Mouse (Mus musculus): ENCODE results near the gene Plac9a. TPM values are rescaled to one million over a fixed set of nuclear protein-coding genes. Genes with fewer than 3 reads are reported as not detected.

Gene Plac9a
- polyA plus RNA-seq, 1 experiment from 2014 or later: 2.8 TPM

DNA sequence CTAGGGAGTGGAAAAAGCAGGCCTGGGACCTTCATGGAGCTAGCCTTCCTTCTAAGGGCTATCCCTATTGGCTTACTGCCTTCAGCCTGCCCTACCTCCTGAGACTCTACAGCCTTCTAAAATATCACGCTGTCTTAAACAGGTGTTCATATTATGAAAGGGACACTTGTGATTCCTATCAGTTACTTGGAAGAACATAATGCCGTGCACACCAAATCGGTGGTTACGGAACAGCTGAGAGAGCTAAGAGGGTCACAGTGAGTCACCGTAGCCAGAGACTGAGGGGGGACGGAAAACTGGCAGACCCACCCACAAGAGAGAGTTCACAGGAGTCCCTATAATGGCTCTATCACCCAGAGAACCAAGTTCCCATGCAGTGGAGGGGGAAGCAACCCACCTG, 36.5 kb downstream of the Plac9a start:
- Histone ChIP-seq H3K27me3 (ENCODE audit: control insufficient read depth, insufficient read depth, low read length) (no peaks in the 10 kb centered on the region), H3K9me3 (ENCODE audit: control insufficient read depth, low read length) (no peaks in the 10 kb centered on the region), H3K9ac (ENCODE audit: low read length) (no peak overlapping the region), H3K4me2 (replicated peaks; ENCODE audit: low read depth) (no peak overlapping the region), H3K36me3 (ENCODE audit: control insufficient read depth, insufficient read depth, low read length) (no peaks in the 10 kb centered on the region), H3K4me3 (ENCODE audit: low read depth, low read length) (no peak overlapping the region), H3K4me1 (replicated peaks; ENCODE audit: control insufficient read depth, insufficient read depth) (peaks cover 3% of the 10 kb centered on the region; the same call in 1 of the 2 replicates), H3K27ac (replicated peaks) (no peak overlapping the region)
- WGBS: 74% methylated on average over 6 of the region's 6 CpGs
- DNase-seq (ENCODE audit: low spot score): no peak
- ATAC-seq (ENCODE audit: low FRiP score, low TSS enrichment): no peak
- TF ChIP-seq CTCF (IDR thresholded peaks at IDR 0.05; ENCODE audit: low read depth): no peak
- TF ChIP-seq EP300 (optimal IDR thresholded peaks at IDR 0.05): no peak

DNA sequence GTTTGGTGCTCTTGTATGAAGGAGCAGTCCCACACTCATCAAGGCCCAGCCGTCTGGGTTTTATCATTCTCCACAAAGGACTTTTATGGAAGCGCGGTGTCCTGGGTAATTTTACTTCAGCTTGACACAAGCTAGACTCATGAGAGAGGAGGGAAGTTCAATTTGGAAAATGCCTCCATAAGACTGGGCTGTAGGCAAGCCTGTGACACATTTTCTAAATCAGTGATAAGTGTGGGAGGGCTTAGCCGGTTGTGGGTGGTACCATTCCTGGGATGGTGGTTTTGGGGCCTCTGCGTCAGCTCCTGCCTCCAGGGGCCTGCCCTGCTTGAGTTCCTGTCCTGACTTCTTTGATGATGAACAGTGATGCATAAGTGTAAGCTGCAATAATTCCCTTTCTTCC, 37.6 kb downstream of the Plac9a start:
- Histone ChIP-seq H3K4me3 (ENCODE audit: low read depth, low read length) (no peak overlapping the region), H3K36me3 (ENCODE audit: control insufficient read depth, insufficient read depth, low read length) (no peaks in the 10 kb centered on the region), H3K27me3 (ENCODE audit: control insufficient read depth, insufficient read depth, low read length) (no peaks in the 10 kb centered on the region), H3K9ac (ENCODE audit: low read length) (no peak overlapping the region), H3K4me2 (replicated peaks; ENCODE audit: low read depth) (no peak overlapping the region), H3K4me1 (replicated peaks; ENCODE audit: control insufficient read depth, insufficient read depth) (peaks cover 3% of the 10 kb centered on the region; the same call in 1 of the 2 replicates), H3K9me3 (ENCODE audit: control insufficient read depth, low read length) (no peaks in the 10 kb centered on the region), H3K27ac (replicated peaks) (no peak overlapping the region)
- WGBS: 63% methylated on average over 5 of the region's 5 CpGs
- DNase-seq (ENCODE audit: low spot score): no peak
- no peak for ATAC-seq (ENCODE audit: low FRiP score, low TSS enrichment)
- TF ChIP-seq CTCF (IDR thresholded peaks at IDR 0.05; ENCODE audit: low read depth) (no peak), EP300 (optimal IDR thresholded peaks at IDR 0.05) (no peak)

DNA sequence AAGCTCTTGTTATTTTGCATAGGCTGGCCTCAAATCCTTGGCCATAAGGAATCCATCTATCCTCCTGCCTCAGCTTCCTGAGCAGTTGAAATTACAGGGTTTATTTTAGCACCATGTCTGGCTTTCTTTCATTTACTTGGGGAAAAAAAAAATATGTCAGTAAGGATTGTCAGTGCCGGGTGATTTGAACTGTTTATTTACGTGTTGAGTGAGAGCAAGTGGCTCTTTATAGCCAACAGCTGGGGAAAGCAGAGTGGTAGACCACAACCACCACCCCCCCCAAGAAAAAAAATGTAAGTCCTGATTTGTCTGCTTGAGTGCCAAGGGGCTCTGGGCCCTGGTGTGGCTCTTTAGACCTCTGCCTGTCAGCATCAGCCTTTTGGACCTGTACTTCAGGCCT, 39.2 kb downstream of the Plac9a start:
- no peak for ATAC-seq (ENCODE audit: low FRiP score, low TSS enrichment)
- TF ChIP-seq CTCF (IDR thresholded peaks at IDR 0.05; ENCODE audit: low read depth) (no peak), EP300 (optimal IDR thresholded peaks at IDR 0.05) (no peak)

DNA sequence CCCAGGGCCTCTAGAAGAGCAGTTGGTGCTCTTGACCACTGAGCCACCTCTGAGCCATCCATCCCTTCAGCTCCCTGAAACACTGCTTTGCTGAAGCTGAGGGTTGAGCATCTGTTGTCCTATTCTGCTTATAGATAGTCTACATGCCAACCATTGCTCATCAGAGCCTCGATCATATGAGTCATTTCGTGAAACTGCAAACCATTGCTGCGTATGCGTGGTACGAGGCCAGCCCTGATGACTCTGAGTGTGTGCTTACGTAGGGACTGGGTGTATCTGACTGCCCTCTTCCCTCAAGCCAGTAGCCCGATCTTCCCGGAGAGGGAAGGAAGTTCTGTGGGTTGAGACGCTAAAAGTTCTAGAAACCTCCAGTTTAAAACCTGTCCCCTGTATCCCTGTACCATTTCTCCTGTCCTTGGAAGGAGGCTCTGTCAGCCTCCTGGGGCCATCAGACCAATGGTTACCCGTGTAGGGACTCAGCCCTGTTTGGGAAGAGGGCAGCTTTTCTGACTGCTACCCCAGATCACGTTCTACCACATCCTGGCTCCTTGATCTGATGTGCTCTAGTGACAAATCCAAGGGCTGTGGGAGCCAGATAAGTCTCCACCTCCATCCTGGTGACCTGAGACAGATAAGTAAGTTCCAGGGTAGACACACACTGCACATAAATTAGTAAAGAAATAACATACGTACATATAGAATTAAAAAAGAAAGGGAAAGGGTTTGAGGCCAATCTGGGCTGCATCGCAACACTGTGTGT, 40.9 kb downstream of the Plac9a start:
- H3K27me3 ChIP-seq (ENCODE audit: control insufficient read depth, insufficient read depth, low read length): no peaks in the 10 kb centered on the region
- no peak for TF ChIP-seq CTCF (IDR thresholded peaks at IDR 0.05; ENCODE audit: low read depth)
- TF ChIP-seq EP300 (optimal IDR thresholded peaks at IDR 0.05): no peak
- no peak overlapping the region for H3K4me2 ChIP-seq (replicated peaks; ENCODE audit: low read depth)
- WGBS: 80% methylated on average over 13 of the region's 13 CpGs
- H3K9me3 ChIP-seq (ENCODE audit: control insufficient read depth, low read length): no peaks in the 10 kb centered on the region
- no peak for DNase-seq (ENCODE audit: low spot score)
- no peak overlapping the region for H3K9ac ChIP-seq (ENCODE audit: low read length)
- H3K27ac ChIP-seq (replicated peaks): 0 out of 2 replicates have a peak overlapping the region, but pooled peaks have one; percentile 4
- peak; percentile 54; the same call in 1 of the 2 replicates for ATAC-seq (ENCODE audit: low FRiP score, low TSS enrichment)
- H3K36me3 ChIP-seq (ENCODE audit: control insufficient read depth, insufficient read depth, low read length): no peaks in the 10 kb centered on the region
- no peaks in the 10 kb centered on the region for H3K4me1 ChIP-seq (replicated peaks; ENCODE audit: control insufficient read depth, insufficient read depth)
- H3K4me3 ChIP-seq (ENCODE audit: low read depth, low read length): no peak overlapping the region

More for the DNA sequence above, 39.2 kb downstream of the Plac9a start:
- H3K27ac ChIP-seq (replicated peaks): no peak overlapping the region
- H3K9ac ChIP-seq (ENCODE audit: low read length): no peak overlapping the region
- DNase-seq (ENCODE audit: low spot score): no peak
- no peaks in the 10 kb centered on the region for H3K9me3 ChIP-seq (ENCODE audit: control insufficient read depth, low read length)
- H3K4me2 ChIP-seq (replicated peaks; ENCODE audit: low read depth): no peak overlapping the region
- H3K27me3 ChIP-seq (ENCODE audit: control insufficient read depth, insufficient read depth, low read length): no peaks in the 10 kb centered on the region
- 63% methylated on average over 2 of the region's 2 CpGs for WGBS
- H3K4me1 ChIP-seq (replicated peaks; ENCODE audit: control insufficient read depth, insufficient read depth): no peaks in the 10 kb centered on the region; the same call in 1 of the 2 replicates
- H3K36me3 ChIP-seq (ENCODE audit: control insufficient read depth, insufficient read depth, low read length): no peaks in the 10 kb centered on the region
- H3K4me3 ChIP-seq (ENCODE audit: low read depth, low read length): no peak overlapping the region

DNA sequence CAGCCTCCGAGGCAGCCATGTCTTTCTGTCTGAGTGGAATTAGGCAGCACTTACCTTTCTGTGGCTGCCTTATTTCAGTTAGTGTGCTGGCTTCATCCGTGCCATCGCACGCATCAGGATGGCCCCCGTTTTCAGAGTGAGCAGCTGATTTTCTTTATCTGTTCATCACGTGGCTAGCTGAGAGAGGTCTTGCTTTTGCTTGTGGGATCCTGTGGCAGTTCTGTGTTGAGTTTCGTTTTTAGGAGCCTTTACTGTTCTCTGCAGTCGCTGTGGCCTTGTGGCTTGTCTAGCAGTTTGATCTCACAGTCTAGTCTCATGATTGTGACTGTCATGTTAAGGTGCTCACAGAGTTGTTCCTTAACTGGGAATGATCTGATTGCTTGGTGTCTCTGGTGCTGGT, 45.0 kb downstream of the Plac9a start:
- WGBS: 75% methylated on average over 8 of the region's 8 CpGs
- Histone ChIP-seq H3K36me3 (ENCODE audit: control insufficient read depth, insufficient read depth, low read length) (no peaks in the 10 kb centered on the region), H3K4me2 (replicated peaks; ENCODE audit: low read depth) (no peak overlapping the region), H3K4me3 (ENCODE audit: low read depth, low read length) (no peak overlapping the region), H3K27me3 (ENCODE audit: control insufficient read depth, insufficient read depth, low read length) (no peaks in the 10 kb centered on the region), H3K9ac (ENCODE audit: low read length) (no peak overlapping the region), H3K27ac (replicated peaks) (peak overlapping the region; percentile 75), H3K4me1 (replicated peaks; ENCODE audit: control insufficient read depth, insufficient read depth) (peaks cover 2% of the 10 kb centered on the region), H3K9me3 (ENCODE audit: control insufficient read depth, low read length) (no peaks in the 10 kb centered on the region)
- ATAC-seq (ENCODE audit: low FRiP score, low TSS enrichment) (no peak), DNase-seq (ENCODE audit: low spot score) (no peak)
- TF ChIP-seq CTCF (IDR thresholded peaks at IDR 0.05; ENCODE audit: low read depth) (no peak), EP300 (optimal IDR thresholded peaks at IDR 0.05) (no peak)

DNA sequence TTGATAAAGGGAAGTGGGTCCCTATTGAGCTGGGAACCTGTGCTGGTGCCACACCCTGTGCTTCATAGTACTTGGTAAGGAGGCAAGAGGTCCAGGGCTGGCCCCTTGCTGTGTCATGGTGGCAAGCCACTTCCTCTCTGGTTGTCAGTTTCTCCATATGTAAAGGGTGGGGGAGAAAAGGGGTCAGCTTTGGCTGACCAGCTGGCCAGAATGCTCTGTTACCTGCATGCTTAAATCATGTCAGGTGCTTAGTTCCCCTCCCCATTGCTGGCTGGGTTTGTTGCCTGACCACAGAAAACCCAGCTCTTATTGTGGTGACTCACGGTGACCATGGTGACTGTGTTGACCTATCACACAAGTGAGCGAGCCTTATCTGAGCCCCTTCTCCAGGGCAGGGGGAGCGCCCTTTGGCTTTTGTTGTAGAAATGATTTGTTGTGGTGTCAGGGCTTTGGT, 45.7 kb downstream of the Plac9a start:
- DNase-seq (ENCODE audit: low spot score) (peak; percentile 81), ATAC-seq (ENCODE audit: low FRiP score, low TSS enrichment) (peak; percentile 82)
- no peak overlapping the region for H3K4me2 ChIP-seq (replicated peaks; ENCODE audit: low read depth)
- H3K27ac ChIP-seq (replicated peaks): peak overlapping the region; percentile 75
- no peaks in the 10 kb centered on the region for H3K36me3 ChIP-seq (ENCODE audit: control insufficient read depth, insufficient read depth, low read length)
- H3K9me3 ChIP-seq (ENCODE audit: control insufficient read depth, low read length): no peaks in the 10 kb centered on the region
- peaks cover 2% of the 10 kb centered on the region for H3K4me1 ChIP-seq (replicated peaks; ENCODE audit: control insufficient read depth, insufficient read depth)
- no peaks in the 10 kb centered on the region for H3K27me3 ChIP-seq (ENCODE audit: control insufficient read depth, insufficient read depth, low read length)
- TF ChIP-seq EP300 (optimal IDR thresholded peaks at IDR 0.05): no peak
- TF ChIP-seq CTCF (IDR thresholded peaks at IDR 0.05; ENCODE audit: low read depth): no peak
- 48% methylated on average over 3 of the region's 3 CpGs for WGBS
- no peak overlapping the region for H3K4me3 ChIP-seq (ENCODE audit: low read depth, low read length)
- H3K9ac ChIP-seq (ENCODE audit: low read length): no peak overlapping the region
